Mouse (Mus musculus) urinary bladder, postnatal 25 days (tissue): ENCODE measurements around the gene Smarca1.

ENCODE experiments used
- DNase-seq: peaks from one replicate; pipeline ENCODE4 v3.0.0; 2022; ENCODE audit warnings: low spot score

Gene Smarca1

DNA sequence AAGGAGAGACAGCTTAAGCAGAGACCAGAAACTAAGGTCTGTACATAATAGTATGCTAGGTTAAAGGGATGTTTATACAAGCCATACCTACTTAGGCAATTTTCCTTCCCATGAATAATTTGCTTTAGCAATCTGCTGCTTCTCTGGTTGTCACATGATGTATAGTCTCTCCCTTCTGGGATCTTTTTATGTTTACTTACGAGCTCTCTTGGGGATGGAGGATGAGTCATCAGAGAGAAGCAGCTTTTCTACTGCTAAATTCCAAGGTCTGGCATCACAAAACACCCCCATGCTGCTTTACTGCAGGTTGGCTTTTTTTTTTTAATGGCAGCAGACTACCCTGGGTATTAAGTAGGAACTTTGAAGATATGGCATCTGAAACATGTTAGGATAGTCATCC lies 132.6 kb downstream of the Smarca1 start:
- no peak for DNase-seq
